ENCODE assay signal across 8 mouse cellular contexts in genomic region chr15:79931496-79932141, GRCm38 (mm10). TPM values are rescaled to one million over a fixed set of nuclear protein-coding genes. Genes with fewer than 3 reads are reported as not detected.
A peak's percentile ranks its signal among the peaks of the same experiment; 100 is the strongest.
DNase-seq lines count a peak whose midpoint lies in the region; ATAC-seq and TF ChIP-seq lines count a peak whose summit lies in the region.

No protein-coding gene starts in this region.

- peak overlapping the region; percentile 59; the same call in 1 of the 2 replicates for H3K9ac ChIP-seq in embryonic facial prominence, embryonic 12.5 days

- TF ChIP-seq CTCF in left cerebral cortex, adult 2 months (IDR thresholded peaks at IDR 0.05): no peak

- peaks cover 41% of the 10 kb centered on the region for H3K27me3 ChIP-seq in embryonic facial prominence, embryonic 12.5 days

- H3K36me3 ChIP-seq in embryonic facial prominence, embryonic 12.5 days: no peaks in the 10 kb centered on the region

- H3K27ac ChIP-seq in left cerebral cortex, adult 2 months: peak overlapping the region; percentile 78
- no peak overlapping the region for H3K27ac ChIP-seq in embryonic facial prominence, embryonic 12.5 days

- intact Hi-C loops in left cerebral cortex, adult 2 months (cut with DNase I): no loop called here
- intact Hi-C loops in left cerebral cortex, postnatal 36 days (cut with DNase I): loop anchor here (5.0 kb wide), 1 partner anchor 99 kb away; the partner anchor contains the start of genes Cbx6 and Npcd

- peaks cover 20% of the 10 kb centered on the region; the same call in 1 of the 2 replicates for H3K4me1 ChIP-seq in embryonic facial prominence, embryonic 12.5 days

- 15% methylated on average over 13 of the region's 13 CpGs for WGBS in embryonic facial prominence, embryonic 12.5 days

- H3K9me3 ChIP-seq in embryonic facial prominence, embryonic 12.5 days: no peaks in the 10 kb centered on the region

- peak overlapping the region; percentile 76 for H3K4me3 ChIP-seq in left cerebral cortex, adult 2 months
- peak overlapping the region; percentile 64; the same call in 1 of the 2 replicates for H3K4me3 ChIP-seq in embryonic facial prominence, embryonic 12.5 days

- H3K4me2 ChIP-seq in embryonic facial prominence, embryonic 12.5 days (replicated peaks): peak overlapping the region; percentile 88

- ATAC-seq in embryonic facial prominence, embryonic 12.5 days (ENCODE audit: insufficient number of reproducible peaks, insufficient read depth, low FRiP score, low TSS enrichment): no peak

- DNase-seq in left cerebral cortex, adult 2 months (ENCODE audit: extremely low spot score in 1 of 2, low spot score in 2 of 2): no peak
- no peak for DNase-seq in left cerebral cortex, postnatal 36 days (ENCODE audit: low spot score in 2 of 2)
- DNase-seq in kidney, adult 18-20 months: peak; percentile 50
- peak; percentile 54 for DNase-seq in lung, postnatal 10 days
- no peak for DNase-seq in urinary bladder, adult 2 months (ENCODE audit: low spot score)
- DNase-seq in urinary bladder, postnatal 4 days (ENCODE audit: low spot score in 2 of 2): no peak
- no peak for DNase-seq in ovary, adult 18-20 months (ENCODE audit: low spot score)

RNA-seq across cellular contexts. Expression of gene Cbx7, which starts 39.3 kb away (rescaled TPM):
- total RNA-seq in left cerebral cortex, adult 2 months (2021): 10 to 100 TPM; 52.3 to 52.6 TPM
- 10 to 100 TPM; 40.5 to 46.5 TPM for total RNA-seq in left cerebral cortex, postnatal 36 days (2021)
- polyA plus RNA-seq in embryonic facial prominence, embryonic 12.5 days (2016; fragmentation: Nextera tagmentation; extraction: Ambion mirVana): 1.9 and 3.2 TPM in 2 replicates
- 57.3 and 57.6 TPM in 2 replicates for polyA plus RNA-seq in urinary bladder, adult 2 months (2012; rRNA removed)

RNA-seq across cellular contexts. Expression of gene Apobec3, which starts 40.2 kb away (rescaled TPM):
- total RNA-seq in left cerebral cortex, adult 2 months (2021): 1 to 10 TPM; 5.1 to 6.1 TPM
- 1 to 10 TPM; 4.9 to 5.1 TPM for total RNA-seq in left cerebral cortex, postnatal 36 days (2021)
- 8.4 and 10.0 TPM in 2 replicates for polyA plus RNA-seq in embryonic facial prominence, embryonic 12.5 days (2016; fragmentation: Nextera tagmentation; extraction: Ambion mirVana)
- polyA plus RNA-seq in urinary bladder, adult 2 months (2012; rRNA removed): 59.2 and 62.1 TPM in 2 replicates

Comparison
In these comparisons a context has a peak if more than half of its experiments do, and no peak if none do; other contexts are left out.
1. DNase-seq: peak in kidney, adult 18-20 months (single experiment) and lung, postnatal 10 days (single experiment); none in left cerebral cortex, adult 2 months (0 of 2), left cerebral cortex, postnatal 36 days (0 of 2), urinary bladder, adult 2 months (single experiment), urinary bladder, postnatal 4 days (0 of 2) and ovary, adult 18-20 months (single experiment).